Mouse (Mus musculus): ENCODE measurements at regions not wholly inside any gene's neighbourhood (a gene's known extent, or its start where the extent isn't known, plus 50 kb on each side); places are given as distances from the start of the nearest gene placed in this dataset.
A peak's percentile ranks its signal among the peaks of the same experiment; 100 is the strongest.

GRCm38 (mm10) chr4:148723208-148723607 lies 80.1 kb downstream of the Gm572 start:
- TF ChIP-seq CTCF (IDR thresholded peaks at IDR 0.05; ENCODE audit: low read depth, low read length) (no peak), POLR2A (IDR thresholded peaks at IDR 0.05; ENCODE audit: borderline replicate concordance, low read depth, low read length) (no peak)
- Histone ChIP-seq H3K27ac (ENCODE audit: insufficient read depth, low read depth, low read length) (no peak overlapping the region), H3K4me1 (ENCODE audit: control insufficient read depth, insufficient read depth, low read length) (no peaks in the 10 kb centered on the region), H3K4me3 (ENCODE audit: insufficient read depth, low read length) (no peak overlapping the region)

- no peak overlapping the region for H3K4me3 ChIP-seq (ENCODE audit: insufficient read depth, low read length)
- TF ChIP-seq POLR2A (IDR thresholded peaks at IDR 0.05; ENCODE audit: borderline replicate concordance, low read depth, low read length) (no peak), CTCF (IDR thresholded peaks at IDR 0.05; ENCODE audit: low read depth, low read length) (no peak)
- H3K27ac ChIP-seq (ENCODE audit: insufficient read depth, low read depth, low read length), result no peak overlapping the region
- no peaks in the 10 kb centered on the region for H3K4me1 ChIP-seq (ENCODE audit: control insufficient read depth, insufficient read depth, low read length)
Measured at GRCm38 (mm10) chr4:148723934-148724719, 80.1 kb upstream of the Casz1 start.

- TF ChIP-seq CTCF (IDR thresholded peaks at IDR 0.05; ENCODE audit: low read depth, low read length) (no peak), POLR2A (IDR thresholded peaks at IDR 0.05; ENCODE audit: borderline replicate concordance, low read depth, low read length) (no peak)
- no peak overlapping the region for H3K27ac ChIP-seq (ENCODE audit: insufficient read depth, low read depth, low read length)
- no peak overlapping the region for H3K4me3 ChIP-seq (ENCODE audit: insufficient read depth, low read length)
- no peaks in the 10 kb centered on the region for H3K4me1 ChIP-seq (ENCODE audit: control insufficient read depth, insufficient read depth, low read length)
Measured at GRCm38 (mm10) chr4:148728800-148729199, 75.4 kb upstream of the Casz1 start.

GRCm38 (mm10) chr4:148731586-148731985 lies 72.6 kb upstream of the Casz1 start:
- Histone ChIP-seq H3K4me3 (ENCODE audit: insufficient read depth, low read length) (no peak overlapping the region), H3K27ac (ENCODE audit: insufficient read depth, low read depth, low read length) (no peak overlapping the region), H3K4me1 (ENCODE audit: control insufficient read depth, insufficient read depth, low read length) (no peaks in the 10 kb centered on the region)
- TF ChIP-seq POLR2A (IDR thresholded peaks at IDR 0.05; ENCODE audit: borderline replicate concordance, low read depth, low read length), result no peak
- no peak for TF ChIP-seq CTCF (IDR thresholded peaks at IDR 0.05; ENCODE audit: low read depth, low read length)

- no peak for TF ChIP-seq POLR2A (IDR thresholded peaks at IDR 0.05; ENCODE audit: borderline replicate concordance, low read depth, low read length)
- no peak for TF ChIP-seq CTCF (IDR thresholded peaks at IDR 0.05; ENCODE audit: low read depth, low read length)
- H3K27ac ChIP-seq (ENCODE audit: insufficient read depth, low read depth, low read length), result no peak overlapping the region
- no peaks in the 10 kb centered on the region for H3K4me1 ChIP-seq (ENCODE audit: control insufficient read depth, insufficient read depth, low read length)
Measured at GRCm38 (mm10) chr4:148734061-148734460, 70.2 kb upstream of the Casz1 start.

GRCm38 (mm10) chr4:148734547-148734946 lies 69.7 kb upstream of the Casz1 start:
- Histone ChIP-seq H3K27ac (ENCODE audit: insufficient read depth, low read depth, low read length) (no peak overlapping the region), H3K4me3 (ENCODE audit: insufficient read depth, low read length) (no peak overlapping the region), H3K4me1 (ENCODE audit: control insufficient read depth, insufficient read depth, low read length) (no peaks in the 10 kb centered on the region)
- TF ChIP-seq POLR2A (IDR thresholded peaks at IDR 0.05; ENCODE audit: borderline replicate concordance, low read depth, low read length) (no peak), CTCF (IDR thresholded peaks at IDR 0.05; ENCODE audit: low read depth, low read length) (no peak)

More at GRCm38 (mm10) chr4:148734061-148734460, 70.2 kb upstream of the Casz1 start:
- no peak overlapping the region for H3K4me3 ChIP-seq (ENCODE audit: insufficient read depth, low read length)

- Histone ChIP-seq H3K4me1 (ENCODE audit: control insufficient read depth, insufficient read depth, low read length) (no peaks in the 10 kb centered on the region), H3K27ac (ENCODE audit: insufficient read depth, low read depth, low read length) (no peak overlapping the region), H3K4me3 (ENCODE audit: insufficient read depth, low read length) (no peak overlapping the region)
- TF ChIP-seq POLR2A (IDR thresholded peaks at IDR 0.05; ENCODE audit: borderline replicate concordance, low read depth, low read length) (no peak), CTCF (IDR thresholded peaks at IDR 0.05; ENCODE audit: low read depth, low read length) (no peak)
Measured at GRCm38 (mm10) chr4:148738601-148739530, 65.4 kb upstream of the Casz1 start.

- H3K4me1 ChIP-seq (ENCODE audit: control insufficient read depth, insufficient read depth, low read length), result no peaks in the 10 kb centered on the region
- TF ChIP-seq POLR2A (IDR thresholded peaks at IDR 0.05; ENCODE audit: borderline replicate concordance, low read depth, low read length) (no peak), CTCF (IDR thresholded peaks at IDR 0.05; ENCODE audit: low read depth, low read length) (peak; percentile 67)
- H3K27ac ChIP-seq (ENCODE audit: insufficient read depth, low read depth, low read length), result no peak overlapping the region
- peak overlapping the region; percentile 32 for H3K4me3 ChIP-seq (ENCODE audit: insufficient read depth, low read length)
Measured at GRCm38 (mm10) chr4:148742549-148743413, 61.4 kb upstream of the Casz1 start.

- TF ChIP-seq POLR2A (IDR thresholded peaks at IDR 0.05; ENCODE audit: borderline replicate concordance, low read depth, low read length) (no peak), CTCF (IDR thresholded peaks at IDR 0.05; ENCODE audit: low read depth, low read length) (no peak)
- Histone ChIP-seq H3K4me1 (ENCODE audit: control insufficient read depth, insufficient read depth, low read length) (no peaks in the 10 kb centered on the region), H3K4me3 (ENCODE audit: insufficient read depth, low read length) (no peak overlapping the region), H3K27ac (ENCODE audit: insufficient read depth, low read depth, low read length) (no peak overlapping the region)
Measured at GRCm38 (mm10) chr4:148743414-148743844, 60.8 kb upstream of the Casz1 start.

All from bone marrow macrophage, adult 2 months (primary cell).